Mouse (Mus musculus): Measurements from ENCODE around the gene Ostc.

DNA sequence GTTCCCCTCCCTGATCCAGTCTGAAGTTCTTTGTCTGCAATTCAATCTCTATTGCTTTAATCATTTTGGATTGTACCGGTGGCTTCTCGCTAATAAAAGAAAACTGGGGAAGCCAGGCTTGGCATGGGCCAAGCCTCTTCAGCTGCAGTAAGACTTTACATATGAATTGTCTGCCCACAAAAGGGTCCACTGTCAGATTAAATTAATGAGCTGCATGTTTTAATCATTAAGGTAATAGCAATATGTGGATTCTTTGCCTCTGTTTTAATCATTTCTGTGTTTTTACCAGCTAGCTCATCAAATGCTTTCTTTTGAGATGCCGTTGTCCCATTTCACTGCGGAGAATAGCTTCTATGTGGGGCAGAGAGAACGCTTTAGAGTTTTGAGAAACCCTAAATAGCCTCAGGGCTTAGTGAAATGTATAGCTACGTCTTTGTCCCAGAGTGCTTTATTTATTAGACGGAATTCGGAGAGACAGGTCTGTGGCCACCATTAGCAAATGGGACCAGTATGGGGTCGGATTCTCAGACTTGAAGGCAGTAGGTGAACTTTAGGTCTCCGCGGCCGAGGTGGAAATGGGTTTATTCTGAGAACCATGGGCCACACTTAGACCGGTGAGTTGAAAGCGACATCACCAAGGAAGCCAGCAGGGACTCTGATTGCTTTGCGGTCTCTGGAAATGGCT, 49.1 kb upstream of the Ostc start:
- TF ChIP-seq CTCF (IDR thresholded peaks at IDR 0.05; ENCODE audit: low read depth) = no peak
- TF ChIP-seq EP300 (IDR thresholded peaks at IDR 0.05; ENCODE audit: low read depth) = no peak

All from heart, postnatal 0 days (tissue).